8 mouse cellular contexts compared by ENCODE assay signal in genomic region chr9:41580611-41581041, GRCm38 (mm10).
DNase-seq lines count a peak whose midpoint lies in the region; ATAC-seq and TF ChIP-seq lines count a peak whose summit lies in the region.

No protein-coding gene starts in this region.

- H3K4me1 ChIP-seq in E14TG2a.4 (replicated peaks; ENCODE audit: low read depth, low read length): peaks cover 39% of the 10 kb centered on the region
- H3K4me1 ChIP-seq in forebrain, embryonic 15.5 days: peaks cover 32% of the 10 kb centered on the region

- H3K27ac ChIP-seq in forebrain, embryonic 15.5 days (replicated peaks): peak overlapping the region; percentile 100

- intact Hi-C loops in heart, postnatal 10 days (cut with DNase I): loop anchor here (1.0 to 2.0 kb wide), 3 partner anchors 106 to 371 kb away; no protein-coding TSS in a partner anchor

- TF ChIP-seq CTCF in E14TG2a.4 (conservative IDR thresholded peaks at IDR 0.05; ENCODE audit: low read length): no peak

- peak; percentile 72 for ATAC-seq in forebrain, embryonic 15.5 days (replicated peaks)

- H3K36me3 ChIP-seq in E14TG2a.4 (ENCODE audit: insufficient read depth, low read length): no peaks in the 10 kb centered on the region
- H3K36me3 ChIP-seq in forebrain, embryonic 15.5 days: no peaks in the 10 kb centered on the region

- H3K4me3 ChIP-seq in E14TG2a.4 (replicated peaks; ENCODE audit: low read length): peak overlapping the region; percentile 61
- H3K4me3 ChIP-seq in forebrain, embryonic 15.5 days: peak overlapping the region; percentile 75

- peak overlapping the region; percentile 94 for H3K9ac ChIP-seq in forebrain, embryonic 15.5 days (replicated peaks)

- H3K9me3 ChIP-seq in E14TG2a.4 (ENCODE audit: low read length): no peaks in the 10 kb centered on the region
- no peaks in the 10 kb centered on the region for H3K9me3 ChIP-seq in forebrain, embryonic 15.5 days

- peaks cover 16% of the 10 kb centered on the region for H3K27me3 ChIP-seq in E14TG2a.4 (ENCODE audit: insufficient read depth, low read length)
- no peaks in the 10 kb centered on the region for H3K27me3 ChIP-seq in forebrain, embryonic 15.5 days

- WGBS in forebrain, embryonic 15.5 days: 0% methylated on average over 13 of the region's 13 CpGs

- DNase-seq in brain, embryonic 18.5 days (ENCODE audit: low read depth, low spot score): peak; percentile 85
- peak; percentile 75 to 80 for DNase-seq in heart, postnatal 10 days
- DNase-seq in layer of hippocampus, postnatal 36 days: peak; percentile 74 to 81
- peak; percentile 55 for DNase-seq in lung, postnatal 10 days
- DNase-seq in right cerebral cortex, postnatal 14 days: peak; percentile 71
- no peak for DNase-seq in natural killer cell, adult 2 months (ENCODE audit: low spot score in 2 of 2)

- H3K4me2 ChIP-seq in forebrain, embryonic 15.5 days (replicated peaks): peak overlapping the region; percentile 52

Comparison
In these comparisons a context has a peak if more than half of its experiments do, and no peak if none do; other contexts are left out.
1. DNase-seq: peak in brain, embryonic 18.5 days (single experiment), heart, postnatal 10 days (2 of 2), layer of hippocampus, postnatal 36 days (2 of 2), lung, postnatal 10 days (single experiment) and right cerebral cortex, postnatal 14 days (single experiment); none in natural killer cell, adult 2 months (0 of 2).